Mouse (Mus musculus) gonadal fat pad, adult 2 months (tissue): ENCODE measurements at regions not wholly inside any gene's neighbourhood (a gene's known extent, or its start where the extent isn't known, plus 50 kb on each side); places are given as distances from the start of the nearest gene placed in this dataset.

Experiments
- DNase-seq: peaks from one replicate; pipeline ENCODE4 v3.0.0-alpha.2; 2012; ENCODE audit warnings: low read depth

GRCm38 (mm10) chr7:115076781-115077180 is 333.3 kb downstream of the Insc start:
- no peak for DNase-seq

GRCm38 (mm10) chr7:115084711-115085380 is 341.4 kb downstream of the Insc start:
- DNase-seq = no peak

- DNase-seq = no peak
Measured at GRCm38 (mm10) chr7:115086542-115087448, 343.3 kb downstream of the Insc start.

- DNase-seq = no peak
Measured at GRCm38 (mm10) chr7:115092481-115093050, 349.1 kb downstream of the Insc start.

- no peak for DNase-seq
Measured at GRCm38 (mm10) chr7:115106041-115106440, 362.5 kb downstream of the Insc start.

- DNase-seq = no peak
Measured at GRCm38 (mm10) chr7:115112282-115112681, 368.8 kb downstream of the Insc start.

GRCm38 (mm10) chr7:115123283-115123682 is 379.8 kb downstream of the Insc start:
- no peak for DNase-seq

- no peak for DNase-seq
Measured at GRCm38 (mm10) chr7:115129001-115129400, 385.5 kb downstream of the Insc start.

- no peak for DNase-seq
Measured at GRCm38 (mm10) chr7:115131259-115131969, 387.9 kb downstream of the Insc start.

GRCm38 (mm10) chr7:115131970-115132551 is 388.6 kb downstream of the Insc start:
- no peak for DNase-seq

- DNase-seq = no peak
Measured at GRCm38 (mm10) chr7:115132595-115132994, 389.1 kb downstream of the Insc start.

GRCm38 (mm10) chr7:115134926-115135575 is 391.6 kb downstream of the Insc start:
- peak; percentile 12 for DNase-seq

GRCm38 (mm10) chr7:115140286-115140685 is 396.8 kb downstream of the Insc start:
- DNase-seq = no peak

GRCm38 (mm10) chr7:115142163-115142562 is 398.7 kb downstream of the Insc start:
- DNase-seq = no peak

GRCm38 (mm10) chr7:115144947-115145346 is 401.5 kb downstream of the Insc start:
- DNase-seq = no peak

GRCm38 (mm10) chr7:115147352-115147977 is 404.0 kb downstream of the Insc start:
- DNase-seq = no peak

- no peak for DNase-seq
Measured at GRCm38 (mm10) chr7:115153291-115153690, 409.8 kb downstream of the Insc start.

- no peak for DNase-seq
Measured at GRCm38 (mm10) chr7:115153764-115154509, 410.4 kb downstream of the Insc start.

- no peak for DNase-seq
Measured at GRCm38 (mm10) chr7:115170023-115170422, 426.5 kb downstream of the Insc start.

GRCm38 (mm10) chr7:115170439-115170838 is 426.9 kb downstream of the Insc start:
- DNase-seq = no peak
